Mouse (Mus musculus) cortical plate, adult 2 months (tissue): ENCODE data around the gene Rsbn1l.

Source experiments
- CTCF ChIP-seq: fragments of 200-500 bp; IDR thresholded peaks from 2 replicates; pipeline ENCODE4 v1.5.1; 2011; ENCODE audit warnings: mild to moderate bottlenecking, control low read depth, low read length; ENCODE audit not compliant: insufficient read depth; ENCODE audit errors: extremely low read depth
- POLR2A ChIP-seq: fragments of 200-500 bp; IDR thresholded peaks from 2 replicates; pipeline ENCODE4 v1.6.1; 2011; ENCODE audit warnings: mild to moderate bottlenecking, low read length, control low read depth; ENCODE audit not compliant: insufficient read depth; ENCODE audit errors: extremely low read depth

DNA sequence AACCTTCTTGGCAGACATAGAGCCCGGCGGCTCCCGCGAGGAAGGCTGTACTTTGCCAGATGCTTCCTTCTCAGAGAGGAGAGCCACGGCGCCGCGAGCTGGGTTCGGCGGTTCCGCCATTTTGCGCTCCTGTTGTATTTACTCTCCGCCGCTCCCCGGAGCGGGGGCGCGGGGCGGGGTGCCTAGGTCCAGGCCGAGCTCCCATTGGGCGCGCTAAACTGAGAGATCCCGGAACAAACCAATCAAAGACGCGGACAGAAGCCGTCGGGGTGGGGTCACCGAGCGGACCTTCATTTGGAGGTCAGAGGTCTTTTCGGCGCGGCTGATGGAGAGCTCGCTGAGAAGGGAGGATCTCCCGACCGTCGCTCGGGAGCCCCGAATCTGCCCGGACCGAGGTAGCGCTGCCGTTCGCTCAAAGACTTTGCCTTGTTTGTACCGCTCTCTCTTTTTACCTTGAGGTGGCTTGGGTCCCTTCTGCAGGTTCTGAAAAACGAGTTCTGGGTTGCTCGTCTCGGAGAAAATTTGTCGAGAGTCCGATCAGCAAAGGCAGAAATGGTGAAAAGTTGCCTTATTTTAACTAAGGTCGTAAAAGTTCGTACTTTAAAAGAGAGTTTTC, 4.4 kb downstream of the Rsbn1l start:
- TF ChIP-seq CTCF, result no peak
- peak; percentile 81 for TF ChIP-seq POLR2A
